In genomic region chr13:105130080-105130479, GRCm38 (mm10) we compare ENCODE assay signal across 34 mouse cellular contexts. TPM values are rescaled to one million over a fixed set of nuclear protein-coding genes. Genes with fewer than 3 reads are reported as not detected.
A peak's percentile ranks its signal among the peaks of the same experiment; 100 is the strongest.
DNase-seq lines count a peak whose midpoint lies in the region; ATAC-seq and TF ChIP-seq lines count a peak whose summit lies in the region.
"Had no signal": no experiment of that assay in that cellular context is flagged by ENCODE, and none has a peak within 500 bp of the region (broad histone marks: within the 10 kb centered on the region; RNA-seq: fewer than 3 reads in every experiment).

No protein-coding gene starts in this region.

- TF ChIP-seq POLR2A in heart, adult 2 months (IDR thresholded peaks at IDR 0.05; ENCODE audit: insufficient read depth, low read depth, low read length), result no peak

- TF ChIP-seq CTCF in heart, adult 2 months (IDR thresholded peaks at IDR 0.05), result no peak
- TF ChIP-seq CTCF in intestine, postnatal 0 days (IDR thresholded peaks at IDR 0.05; ENCODE audit: low read depth), result no peak

- TF ChIP-seq EP300 in heart, adult 2 months (IDR thresholded peaks at IDR 0.05; ENCODE audit: insufficient read depth, low read depth, low read length), result no peak

- peaks cover 2% of the 10 kb centered on the region; the same call in 1 of the 2 replicates for H3K4me1 ChIP-seq in heart, adult 2 months (ENCODE audit: control insufficient read depth, insufficient read depth, low read length)
- peaks cover 5% of the 10 kb centered on the region; the same call in 1 of the 2 replicates for H3K4me1 ChIP-seq in liver, embryonic 16.5 days (ENCODE audit: control insufficient read depth, low read depth, low read length)
- H3K4me1 ChIP-seq in intestine, postnatal 0 days (replicated peaks; ENCODE audit: control insufficient read depth, insufficient read depth, low read length), result no peaks in the 10 kb centered on the region
- H3K4me1 ChIP-seq: embryonic facial prominence, embryonic 10.5 days; embryonic facial prominence, embryonic 15.5 days; midbrain, embryonic 13.5 days had no signal

- no peak overlapping the region for H3K4me2 ChIP-seq in liver, embryonic 16.5 days (ENCODE audit: low read depth, low read length)
- H3K4me2 ChIP-seq in intestine, postnatal 0 days (replicated peaks; ENCODE audit: low read depth), result no peak overlapping the region
- H3K4me2 ChIP-seq: embryonic facial prominence, embryonic 15.5 days; midbrain, embryonic 13.5 days had no signal

- no peak overlapping the region for H3K4me3 ChIP-seq in heart, adult 2 months
- H3K4me3 ChIP-seq in liver, embryonic 16.5 days (ENCODE audit: low read depth, low read length), result no peak overlapping the region
- no peak overlapping the region for H3K4me3 ChIP-seq in intestine, postnatal 0 days (ENCODE audit: low read depth, low read length)
- H3K4me3 ChIP-seq: embryonic facial prominence, embryonic 10.5 days; embryonic facial prominence, embryonic 15.5 days; megakaryocyte, embryonic 14.5 days; midbrain, embryonic 13.5 days had no signal

- H3K79me2 ChIP-seq in heart, adult 2 months (replicated peaks; ENCODE audit: control insufficient read depth, insufficient read depth, low read length), result no peaks in the 10 kb centered on the region

- no peaks in the 10 kb centered on the region for H3K27me3 ChIP-seq in heart, adult 2 months (ENCODE audit: control insufficient read depth, insufficient read depth, low read length)
- no peaks in the 10 kb centered on the region for H3K27me3 ChIP-seq in liver, embryonic 16.5 days (ENCODE audit: control insufficient read depth, insufficient read depth, low read depth, low read length)
- H3K27me3 ChIP-seq in intestine, postnatal 0 days (replicated peaks; ENCODE audit: control insufficient read depth, insufficient read depth, low read length), result no peaks in the 10 kb centered on the region
- H3K27me3 ChIP-seq: embryonic facial prominence, embryonic 15.5 days; megakaryocyte, embryonic 14.5 days; midbrain, embryonic 13.5 days had no signal

- H3K9ac ChIP-seq in heart, adult 2 months (ENCODE audit: low read depth, low read length), result no peak overlapping the region
- no peak overlapping the region for H3K9ac ChIP-seq in liver, embryonic 16.5 days (ENCODE audit: low read depth, low read length)
- H3K9ac ChIP-seq in intestine, postnatal 0 days (ENCODE audit: low read depth, low read length), result no peak overlapping the region
- H3K9ac ChIP-seq: embryonic facial prominence, embryonic 15.5 days; midbrain, embryonic 13.5 days had no signal

- H3K27ac ChIP-seq in heart, adult 2 months, result peak overlapping the region; percentile 28; the same call in 1 of the 2 replicates
- H3K27ac ChIP-seq in liver, embryonic 16.5 days (ENCODE audit: low read length), result no peak overlapping the region
- no peak overlapping the region for H3K27ac ChIP-seq in intestine, postnatal 0 days (ENCODE audit: low read depth, low read length)
- H3K27ac ChIP-seq: embryonic facial prominence, embryonic 10.5 days; embryonic facial prominence, embryonic 15.5 days; hindbrain, postnatal 0 days; midbrain, embryonic 13.5 days had no signal

- no peaks in the 10 kb centered on the region for H3K36me3 ChIP-seq in heart, adult 2 months (ENCODE audit: control insufficient read depth, insufficient read depth, low read length)
- no peaks in the 10 kb centered on the region for H3K36me3 ChIP-seq in liver, embryonic 16.5 days (ENCODE audit: control insufficient read depth, insufficient read depth)
- no peaks in the 10 kb centered on the region for H3K36me3 ChIP-seq in intestine, postnatal 0 days (ENCODE audit: control insufficient read depth, insufficient read depth)
- H3K36me3 ChIP-seq: embryonic facial prominence, embryonic 10.5 days; embryonic facial prominence, embryonic 15.5 days; midbrain, embryonic 13.5 days had no signal

- 0 out of 2 replicates have a peak, but pooled peaks have one; percentile 57 for ATAC-seq in erythroid progenitor cell, adult 5-6 weeks (replicated peaks; ENCODE audit: low FRiP score, poor library complexity, severe bottlenecking)
- ATAC-seq in liver, embryonic 16.5 days (ENCODE audit: low read depth), result peak; percentile 85
- ATAC-seq in intestine, postnatal 0 days, result no peak
- ATAC-seq: forebrain, embryonic 14.5 days; hindbrain, postnatal 0 days; intestine, embryonic 16.5 days; midbrain, embryonic 13.5 days had no signal

- intact Hi-C loops in heart, adult 2 months (cut with DNase I), result no loop called here

- WGBS in heart, adult 2 months, result 63% methylated on average over 6 of the region's 6 CpGs
- 30% methylated on average over 6 of the region's 6 CpGs for WGBS in liver, embryonic 16.5 days (ENCODE audit: insufficient replicate concordance)
- 59% methylated on average over 6 of the region's 6 CpGs for WGBS in intestine, postnatal 0 days

- no peak for DNase-seq in heart, adult 2 months
- DNase-seq in heart, adult 8-10 months (ENCODE audit: low spot score), result no peak
- no peak for DNase-seq in cerebellum, postnatal 4 days (ENCODE audit: low spot score in 2 of 2)
- no peak for DNase-seq in urinary bladder, postnatal 4 days (ENCODE audit: low spot score in 2 of 2)
- DNase-seq: adrenal gland, postnatal 14 days; cerebellum, adult 18-20 months; cerebellum, postnatal 10 days; heart, postnatal 14 days; kidney, adult 9 months; kidney, postnatal 10 days; lung, postnatal 36 days; thymus, adult 2 months had no signal

- H3K9me3 ChIP-seq in liver, embryonic 16.5 days (replicated peaks; ENCODE audit: control insufficient read depth, low read length), result no peaks in the 10 kb centered on the region
- H3K9me3 ChIP-seq in intestine, postnatal 0 days (ENCODE audit: control insufficient read depth), result no peaks in the 10 kb centered on the region
- H3K9me3 ChIP-seq: embryonic facial prominence, embryonic 10.5 days; embryonic facial prominence, embryonic 15.5 days; megakaryocyte, embryonic 14.5 days; midbrain, embryonic 13.5 days had no signal

RNA-seq across cellular contexts. Expression of gene 4933425L06Rik, which starts 48.2 kb away (rescaled TPM):
- not detected for total RNA-seq in heart, adult 2 months (2021)
- polyA plus RNA-seq in heart, adult 2 months (2012; rRNA removed), result not detected in 2 replicates
- not detected for total RNA-seq in heart, adult 8-10 months (2022)
- not detected in 2 replicates for total RNA-seq in erythroid progenitor cell, adult 5-6 weeks (2015; ENCODE audit: low replicate concordance)
- not detected in 2 replicates for total RNA-seq in erythroid progenitor cell, adult 5-6 weeks (2017; ENCODE audit: low replicate concordance)
- not detected in 2 replicates for polyA plus RNA-seq in liver, embryonic 16.5 days (2015; fragmentation: Nextera tagmentation; extraction: Ambion mirVana)
- not detected in 2 replicates for polyA plus RNA-seq in intestine, postnatal 0 days (2015; fragmentation: Nextera tagmentation; extraction: Ambion mirVana)
- total RNA-seq: adrenal gland, postnatal 14 days; gastrocnemius, adult 8-10 months; gastrocnemius, postnatal 4 days; heart, postnatal 14 days; hindbrain, postnatal 0 days; left cerebral cortex, postnatal 14 days; liver, adult 2 months; monocyte, adult 5-6 weeks had no signal
- polyA plus RNA-seq: C2C12; embryonic facial prominence, embryonic 10.5 days; embryonic facial prominence, embryonic 15.5 days; forebrain, embryonic 14.5 days; heart, embryonic 14.5 days; hindbrain, embryonic 11.5 days; hindbrain, postnatal 0 days; intestine, embryonic 16.5 days; large intestine, adult 2 months; limb, embryonic 11.5 days; liver, adult 2 months; lung, embryonic 16.5 days; midbrain, embryonic 13.5 days; neural tube, embryonic 14.5 days; thymus, adult 2 months had no signal
